Mouse (Mus musculus): ENCODE data around the gene Polr3b. TPM values are rescaled to one million over a fixed set of nuclear protein-coding genes. Genes with fewer than 3 reads are reported as not detected.

The Polr3b gene
- total and polyA plus RNA-seq, 2 experiments from 2014 or later: 4.8 to 7.7 TPM

GRCm38 (mm10) chr10:84712532-84712931, 90.4 kb downstream of the Polr3b start:
- H3K9me3 ChIP-seq (replicated peaks; ENCODE audit: control insufficient read depth, low read length): no peaks in the 10 kb centered on the region
- no peak overlapping the region for H3K4me3 ChIP-seq (ENCODE audit: low read depth, low read length)
- DNase-seq (ENCODE audit: low spot score) (peak; percentile 20), ATAC-seq (ENCODE audit: insufficient read depth, low read depth) (peak; percentile 65; the same call in 1 of the 2 replicates)
- peaks cover 25% of the 10 kb centered on the region; the same call in 1 of the 2 replicates for H3K36me3 ChIP-seq (replicated peaks; ENCODE audit: control insufficient read depth, insufficient read depth, low read length)
- no peak overlapping the region for H3K9ac ChIP-seq (replicated peaks; ENCODE audit: low read depth, low read length)
- 0 out of 2 replicates have a peak, but pooled peaks cover 8% of the 10 kb centered on the region for H3K4me1 ChIP-seq (ENCODE audit: control insufficient read depth, insufficient read depth)
- H3K27me3 ChIP-seq (ENCODE audit: control insufficient read depth, insufficient read depth, low read length): no peaks in the 10 kb centered on the region
- TF ChIP-seq CTCF (IDR thresholded peaks at IDR 0.05; ENCODE audit: low read depth) (no peak), EP300 (IDR thresholded peaks at IDR 0.05; ENCODE audit: low read depth) (no peak)
- H3K4me2 ChIP-seq (ENCODE audit: low read depth, low read length): no peak overlapping the region
- peak overlapping the region; percentile 17; the same call in 1 of the 2 replicates for H3K27ac ChIP-seq (ENCODE audit: low read depth)
- 44% methylated on average over 6 of the region's 6 CpGs for WGBS

- DNase-seq (ENCODE audit: low spot score) (no peak), ATAC-seq (ENCODE audit: insufficient read depth, low read depth) (no peak)
- Histone ChIP-seq H3K27ac (ENCODE audit: low read depth) (no peak overlapping the region), H3K27me3 (ENCODE audit: control insufficient read depth, insufficient read depth, low read length) (no peaks in the 10 kb centered on the region), H3K36me3 (replicated peaks; ENCODE audit: control insufficient read depth, insufficient read depth, low read length) (peaks cover 30% of the 10 kb centered on the region), H3K4me3 (ENCODE audit: low read depth, low read length) (no peak overlapping the region), H3K9me3 (replicated peaks; ENCODE audit: control insufficient read depth, low read length) (no peaks in the 10 kb centered on the region), H3K4me1 (ENCODE audit: control insufficient read depth, insufficient read depth) (0 out of 2 replicates have a peak, but pooled peaks cover 8% of the 10 kb centered on the region), H3K9ac (replicated peaks; ENCODE audit: low read depth, low read length) (no peak overlapping the region), H3K4me2 (ENCODE audit: low read depth, low read length) (no peak overlapping the region)
- TF ChIP-seq EP300 (IDR thresholded peaks at IDR 0.05; ENCODE audit: low read depth): no peak
- no peak for TF ChIP-seq CTCF (IDR thresholded peaks at IDR 0.05; ENCODE audit: low read depth)
- 83% methylated on average over 10 of the region's 10 CpGs for WGBS
These were observed 91.0 kb downstream of the Polr3b start for GRCm38 (mm10) chr10:84713043-84713442.

- Histone ChIP-seq H3K27me3 (ENCODE audit: control insufficient read depth, insufficient read depth, low read length) (no peaks in the 10 kb centered on the region), H3K4me2 (ENCODE audit: low read depth, low read length) (no peak overlapping the region), H3K36me3 (replicated peaks; ENCODE audit: control insufficient read depth, insufficient read depth, low read length) (peaks cover 38% of the 10 kb centered on the region), H3K4me1 (ENCODE audit: control insufficient read depth, insufficient read depth) (0 out of 2 replicates have a peak, but pooled peaks cover 8% of the 10 kb centered on the region), H3K4me3 (ENCODE audit: low read depth, low read length) (no peak overlapping the region), H3K27ac (ENCODE audit: low read depth) (no peak overlapping the region), H3K9me3 (replicated peaks; ENCODE audit: control insufficient read depth, low read length) (no peaks in the 10 kb centered on the region), H3K9ac (replicated peaks; ENCODE audit: low read depth, low read length) (no peak overlapping the region)
- no peak for DNase-seq (ENCODE audit: low spot score)
- no peak for ATAC-seq (ENCODE audit: insufficient read depth, low read depth)
- TF ChIP-seq EP300 (IDR thresholded peaks at IDR 0.05; ENCODE audit: low read depth) (no peak), CTCF (IDR thresholded peaks at IDR 0.05; ENCODE audit: low read depth) (no peak)
- 86% methylated on average over 7 of the region's 7 CpGs for WGBS
These were observed 93.5 kb downstream of the Polr3b start for GRCm38 (mm10) chr10:84715639-84716038.

GRCm38 (mm10) chr10:84716581-84716980, 94.5 kb downstream of the Polr3b start:
- Histone ChIP-seq H3K27me3 (ENCODE audit: control insufficient read depth, insufficient read depth, low read length) (no peaks in the 10 kb centered on the region), H3K36me3 (replicated peaks; ENCODE audit: control insufficient read depth, insufficient read depth, low read length) (peaks cover 46% of the 10 kb centered on the region), H3K9ac (replicated peaks; ENCODE audit: low read depth, low read length) (no peak overlapping the region), H3K4me1 (ENCODE audit: control insufficient read depth, insufficient read depth) (0 out of 2 replicates have a peak, but pooled peaks cover 8% of the 10 kb centered on the region), H3K9me3 (replicated peaks; ENCODE audit: control insufficient read depth, low read length) (no peaks in the 10 kb centered on the region), H3K4me3 (ENCODE audit: low read depth, low read length) (no peak overlapping the region), H3K4me2 (ENCODE audit: low read depth, low read length) (no peak overlapping the region), H3K27ac (ENCODE audit: low read depth) (no peak overlapping the region)
- DNase-seq (ENCODE audit: low spot score) (no peak), ATAC-seq (ENCODE audit: insufficient read depth, low read depth) (no peak)
- TF ChIP-seq EP300 (IDR thresholded peaks at IDR 0.05; ENCODE audit: low read depth) (no peak), CTCF (IDR thresholded peaks at IDR 0.05; ENCODE audit: low read depth) (no peak)
- WGBS: 92% methylated on average over 7 of the region's 7 CpGs

- Histone ChIP-seq H3K4me1 (ENCODE audit: control insufficient read depth, insufficient read depth) (no peaks in the 10 kb centered on the region), H3K9me3 (replicated peaks; ENCODE audit: control insufficient read depth, low read length) (no peaks in the 10 kb centered on the region), H3K4me2 (ENCODE audit: low read depth, low read length) (no peak overlapping the region), H3K4me3 (ENCODE audit: low read depth, low read length) (no peak overlapping the region), H3K36me3 (replicated peaks; ENCODE audit: control insufficient read depth, insufficient read depth, low read length) (peaks cover 53% of the 10 kb centered on the region), H3K27ac (ENCODE audit: low read depth) (no peak overlapping the region), H3K27me3 (ENCODE audit: control insufficient read depth, insufficient read depth, low read length) (no peaks in the 10 kb centered on the region), H3K9ac (replicated peaks; ENCODE audit: low read depth, low read length) (no peak overlapping the region)
- WGBS: 85% methylated on average over 12 of the region's 12 CpGs
- DNase-seq (ENCODE audit: low spot score) (no peak), ATAC-seq (ENCODE audit: insufficient read depth, low read depth) (no peak)
- TF ChIP-seq CTCF (IDR thresholded peaks at IDR 0.05; ENCODE audit: low read depth) (no peak), EP300 (IDR thresholded peaks at IDR 0.05; ENCODE audit: low read depth) (no peak)
These were observed 100.6 kb downstream of the Polr3b start for GRCm38 (mm10) chr10:84722711-84723110.

- no peaks in the 10 kb centered on the region for H3K9me3 ChIP-seq (replicated peaks; ENCODE audit: control insufficient read depth, low read length)
- no peak for TF ChIP-seq EP300 (IDR thresholded peaks at IDR 0.05; ENCODE audit: low read depth)
- TF ChIP-seq CTCF (IDR thresholded peaks at IDR 0.05; ENCODE audit: low read depth): no peak
- no peak overlapping the region for H3K27ac ChIP-seq (ENCODE audit: low read depth)
- no peaks in the 10 kb centered on the region for H3K27me3 ChIP-seq (ENCODE audit: control insufficient read depth, insufficient read depth, low read length)
- H3K4me2 ChIP-seq (ENCODE audit: low read depth, low read length): no peak overlapping the region
- no peak overlapping the region for H3K9ac ChIP-seq (replicated peaks; ENCODE audit: low read depth, low read length)
- no peak overlapping the region for H3K4me3 ChIP-seq (ENCODE audit: low read depth, low read length)
- no peaks in the 10 kb centered on the region for H3K4me1 ChIP-seq (ENCODE audit: control insufficient read depth, insufficient read depth)
- peaks cover 30% of the 10 kb centered on the region for H3K36me3 ChIP-seq (replicated peaks; ENCODE audit: control insufficient read depth, insufficient read depth, low read length)
- 87% methylated on average over 12 of the region's 12 CpGs for WGBS
- ATAC-seq (ENCODE audit: insufficient read depth, low read depth): no peak
- DNase-seq (ENCODE audit: low spot score): no peak
These were observed 104.9 kb downstream of the Polr3b start for GRCm38 (mm10) chr10:84727005-84727404.

Measured in heart, postnatal 0 days (tissue).